Mouse (Mus musculus): ENCODE results near the gene Mybph. TPM values are rescaled to one million over a fixed set of nuclear protein-coding genes. Genes with fewer than 3 reads are reported as not detected.

Mybph gene
- polyA plus RNA-seq, 1 experiment from 2014 or later, result 55.8 TPM

- Histone ChIP-seq H3K4me1 (peaks cover 23% of the 10 kb centered on the region), H3K9me3 (no peaks in the 10 kb centered on the region), H3K4me3 (no peak overlapping the region), H3K9ac (no peak overlapping the region), H3K4me2 (no peak overlapping the region), H3K27me3 (peaks cover 23% of the 10 kb centered on the region), H3K36me3 (no peaks in the 10 kb centered on the region), H3K27ac (no peak overlapping the region)
- no peak for ATAC-seq (ENCODE audit: insufficient number of reproducible peaks, low FRiP score, low TSS enrichment, low read depth)
- WGBS, result 73% methylated on average over 5 of the region's 5 CpGs
Measured at GRCm38 (mm10) chr1:134229806-134230575, 36.7 kb downstream of the Mybph start.

GRCm38 (mm10) chr1:134230638-134231228 lies 37.5 kb downstream of the Mybph start:
- Histone ChIP-seq H3K27ac (no peak overlapping the region), H3K27me3 (peaks cover 30% of the 10 kb centered on the region), H3K36me3 (no peaks in the 10 kb centered on the region), H3K4me1 (peaks cover 31% of the 10 kb centered on the region), H3K4me2 (no peak overlapping the region), H3K9me3 (no peaks in the 10 kb centered on the region), H3K9ac (no peak overlapping the region), H3K4me3 (no peak overlapping the region)
- WGBS, result 79% methylated on average over 10 of the region's 10 CpGs
- ATAC-seq (ENCODE audit: insufficient number of reproducible peaks, low FRiP score, low TSS enrichment, low read depth), result no peak

GRCm38 (mm10) chr1:134231270-134231669 lies 38.0 kb downstream of the Mybph start:
- no peak overlapping the region for H3K9ac ChIP-seq
- WGBS, result 67% methylated on average over 3 of the region's 3 CpGs
- H3K9me3 ChIP-seq, result no peaks in the 10 kb centered on the region
- H3K4me2 ChIP-seq, result no peak overlapping the region
- H3K27ac ChIP-seq, result no peak overlapping the region
- H3K36me3 ChIP-seq, result no peaks in the 10 kb centered on the region
- H3K27me3 ChIP-seq, result peaks cover 36% of the 10 kb centered on the region
- no peak overlapping the region for H3K4me3 ChIP-seq
- no peak for ATAC-seq (ENCODE audit: insufficient number of reproducible peaks, low FRiP score, low TSS enrichment, low read depth)
- peaks cover 32% of the 10 kb centered on the region for H3K4me1 ChIP-seq

- WGBS, result 85% methylated on average over 3 of the region's 3 CpGs
- H3K27me3 ChIP-seq, result peaks cover 40% of the 10 kb centered on the region
- no peak overlapping the region for H3K27ac ChIP-seq
- no peaks in the 10 kb centered on the region for H3K36me3 ChIP-seq
- H3K9me3 ChIP-seq, result no peaks in the 10 kb centered on the region
- H3K4me3 ChIP-seq, result no peak overlapping the region
- peaks cover 32% of the 10 kb centered on the region for H3K4me1 ChIP-seq
- no peak for ATAC-seq (ENCODE audit: insufficient number of reproducible peaks, low FRiP score, low TSS enrichment, low read depth)
- no peak overlapping the region for H3K4me2 ChIP-seq
- no peak overlapping the region for H3K9ac ChIP-seq
Measured at GRCm38 (mm10) chr1:134231681-134232080, 38.4 kb downstream of the Mybph start.

GRCm38 (mm10) chr1:134232326-134232725 lies 39.1 kb downstream of the Mybph start:
- ATAC-seq (ENCODE audit: insufficient number of reproducible peaks, low FRiP score, low TSS enrichment, low read depth), result no peak
- no peak overlapping the region for H3K4me3 ChIP-seq
- H3K27me3 ChIP-seq, result peaks cover 46% of the 10 kb centered on the region
- H3K4me2 ChIP-seq, result no peak overlapping the region
- H3K9me3 ChIP-seq, result no peaks in the 10 kb centered on the region
- H3K36me3 ChIP-seq, result no peaks in the 10 kb centered on the region
- no peak overlapping the region for H3K27ac ChIP-seq
- H3K9ac ChIP-seq, result no peak overlapping the region
- H3K4me1 ChIP-seq, result peaks cover 32% of the 10 kb centered on the region
- 64% methylated on average over 8 of the region's 8 CpGs for WGBS

- Histone ChIP-seq H3K9me3 (no peaks in the 10 kb centered on the region), H3K9ac (no peak overlapping the region), H3K27ac (no peak overlapping the region), H3K36me3 (no peaks in the 10 kb centered on the region), H3K4me1 (peaks cover 32% of the 10 kb centered on the region), H3K4me2 (no peak overlapping the region), H3K4me3 (no peak overlapping the region), H3K27me3 (peaks cover 48% of the 10 kb centered on the region)
- 41% methylated on average over 12 of the region's 12 CpGs for WGBS
- no peak for ATAC-seq (ENCODE audit: insufficient number of reproducible peaks, low FRiP score, low TSS enrichment, low read depth)
Measured at GRCm38 (mm10) chr1:134232778-134233531, 39.7 kb downstream of the Mybph start.

GRCm38 (mm10) chr1:134233681-134234454 lies 40.6 kb downstream of the Mybph start:
- Histone ChIP-seq H3K4me1 (peaks cover 32% of the 10 kb centered on the region), H3K27ac (no peak overlapping the region), H3K9me3 (no peaks in the 10 kb centered on the region), H3K4me3 (peak overlapping the region; percentile 43), H3K9ac (no peak overlapping the region), H3K4me2 (peak overlapping the region; percentile 93), H3K36me3 (no peaks in the 10 kb centered on the region), H3K27me3 (peaks cover 48% of the 10 kb centered on the region)
- no peak for ATAC-seq (ENCODE audit: insufficient number of reproducible peaks, low FRiP score, low TSS enrichment, low read depth)
- WGBS, result 50% methylated on average over 19 of the region's 19 CpGs

GRCm38 (mm10) chr1:134234455-134235390 lies 41.5 kb downstream of the Mybph start:
- Histone ChIP-seq H3K4me2 (peak overlapping the region; percentile 93), H3K36me3 (no peaks in the 10 kb centered on the region), H3K27me3 (peaks cover 48% of the 10 kb centered on the region), H3K27ac (no peak overlapping the region), H3K9ac (0 out of 2 replicates have a peak overlapping the region, but pooled peaks have one; percentile 18), H3K9me3 (no peaks in the 10 kb centered on the region), H3K4me3 (peak overlapping the region; percentile 43), H3K4me1 (peaks cover 32% of the 10 kb centered on the region)
- WGBS, result 2% methylated on average over 41 of the region's 41 CpGs
- 0 out of 2 replicates have a peak, but pooled peaks have one; percentile 21 for ATAC-seq (ENCODE audit: insufficient number of reproducible peaks, low FRiP score, low TSS enrichment, low read depth)

- no peak within 1 kb of the TSS for H3K27ac ChIP-seq
- peak within 1 kb of the TSS; percentile 93 for H3K4me2 ChIP-seq
- peaks cover 48% of the 10 kb centered on the region for H3K27me3 ChIP-seq
- no peak for ATAC-seq (ENCODE audit: insufficient number of reproducible peaks, low FRiP score, low TSS enrichment, low read depth)
- H3K36me3 ChIP-seq, result no peaks in the 10 kb centered on the region
- WGBS, result 1% methylated on average over 35 of the region's 37 CpGs
- peaks cover 32% of the 10 kb centered on the region for H3K4me1 ChIP-seq
- H3K4me3 ChIP-seq, result peak within 1 kb of the TSS; percentile 43
- no peaks in the 10 kb centered on the region for H3K9me3 ChIP-seq
- 0 out of 2 replicates have a peak within 1 kb of the TSS, but pooled peaks have one; percentile 33 for H3K9ac ChIP-seq
Measured at GRCm38 (mm10) chr1:134235391-134235921, 42.2 kb downstream of the Mybph start, which contains the start of gene Adora1. Gene Adora1 (minus strand): TSS chr1:134235431.

- Histone ChIP-seq H3K27me3 (peaks cover 48% of the 10 kb centered on the region), H3K9me3 (no peaks in the 10 kb centered on the region), H3K9ac (no peak overlapping the region), H3K4me1 (peaks cover 32% of the 10 kb centered on the region), H3K4me2 (peak overlapping the region; percentile 93; the same call in 1 of the 2 replicates), H3K36me3 (no peaks in the 10 kb centered on the region), H3K4me3 (no peak overlapping the region), H3K27ac (no peak overlapping the region)
- ATAC-seq (ENCODE audit: insufficient number of reproducible peaks, low FRiP score, low TSS enrichment, low read depth), result no peak
- 30% methylated on average over 3 of the region's 3 CpGs for WGBS
Measured at GRCm38 (mm10) chr1:134236142-134236541, 42.9 kb downstream of the Mybph start.
